Mouse (Mus musculus): ENCODE measurements around the gene Lap3. TPM values are rescaled to one million over a fixed set of nuclear protein-coding genes. Genes with fewer than 3 reads are reported as not detected.
A peak's percentile ranks its signal among the peaks of the same experiment; 100 is the strongest.

Lap3 gene
- polyA plus RNA-seq, 1 experiment from 2014 or later: 39.1 TPM

DNA sequence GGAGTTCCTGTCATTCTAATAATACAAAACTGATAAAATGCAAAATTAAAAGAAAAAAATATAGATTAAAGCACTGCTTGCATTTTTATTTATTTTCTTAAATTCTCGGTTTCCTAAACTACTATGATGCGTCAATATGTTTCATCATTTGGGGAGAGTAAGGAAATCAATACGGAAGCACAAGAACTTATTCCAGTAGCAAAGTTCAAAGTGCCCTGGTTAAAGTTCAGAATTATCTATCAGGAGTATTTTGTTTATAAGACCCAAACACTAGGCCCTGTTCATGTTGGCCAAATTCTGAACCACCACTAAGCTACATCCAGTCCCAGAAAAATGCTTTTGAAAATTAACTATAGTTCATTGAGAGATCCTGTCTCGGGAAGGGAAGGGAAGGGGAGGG lies 18.4 kb upstream of the Lap3 start:
- no peaks in the 10 kb centered on the region for H3K36me3 ChIP-seq (replicated peaks)
- H3K27ac ChIP-seq (replicated peaks): no peak overlapping the region
- no peaks in the 10 kb centered on the region; the same call in 1 of the 2 replicates for H3K27me3 ChIP-seq
- H3K9me3 ChIP-seq (replicated peaks): no peaks in the 10 kb centered on the region
- no peaks in the 10 kb centered on the region for H3K4me1 ChIP-seq (replicated peaks)
- no peak overlapping the region for H3K4me2 ChIP-seq
- H3K9ac ChIP-seq: no peak overlapping the region
- H3K4me3 ChIP-seq (replicated peaks): no peak overlapping the region
- ATAC-seq (ENCODE audit: insufficient read depth): no peak
- WGBS (ENCODE audit: insufficient replicate concordance): 46% methylated on average over 4 of the region's 4 CpGs

DNA sequence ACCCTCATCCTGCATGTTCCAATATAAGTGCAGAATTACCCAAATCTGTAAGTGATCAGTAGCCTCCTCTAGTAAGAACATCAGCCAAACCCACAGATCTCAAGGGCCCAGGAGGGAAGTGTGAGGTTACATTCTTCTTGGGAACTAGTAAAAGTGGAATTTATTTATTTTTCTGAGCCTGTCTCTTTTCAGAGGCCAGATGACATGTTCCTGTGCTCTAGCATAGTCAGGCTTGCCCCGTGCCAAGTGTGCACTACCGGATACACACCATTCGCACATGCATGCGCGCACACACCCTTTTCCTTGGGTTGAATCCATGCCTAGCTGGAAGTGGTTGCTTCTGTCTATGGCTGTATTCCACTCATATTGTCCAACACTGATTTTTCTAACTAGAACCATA lies 17.4 kb upstream of the Lap3 start:
- no peak overlapping the region for H3K4me3 ChIP-seq (replicated peaks)
- ATAC-seq (ENCODE audit: insufficient read depth): no peak
- H3K27ac ChIP-seq (replicated peaks): no peak overlapping the region
- no peaks in the 10 kb centered on the region; the same call in 1 of the 2 replicates for H3K27me3 ChIP-seq
- H3K9me3 ChIP-seq (replicated peaks): no peaks in the 10 kb centered on the region
- no peaks in the 10 kb centered on the region for H3K4me1 ChIP-seq (replicated peaks)
- no peak overlapping the region for H3K4me2 ChIP-seq
- no peak overlapping the region for H3K9ac ChIP-seq
- H3K36me3 ChIP-seq (replicated peaks): no peaks in the 10 kb centered on the region
- 79% methylated on average over 5 of the region's 5 CpGs for WGBS (ENCODE audit: insufficient replicate concordance)

DNA sequence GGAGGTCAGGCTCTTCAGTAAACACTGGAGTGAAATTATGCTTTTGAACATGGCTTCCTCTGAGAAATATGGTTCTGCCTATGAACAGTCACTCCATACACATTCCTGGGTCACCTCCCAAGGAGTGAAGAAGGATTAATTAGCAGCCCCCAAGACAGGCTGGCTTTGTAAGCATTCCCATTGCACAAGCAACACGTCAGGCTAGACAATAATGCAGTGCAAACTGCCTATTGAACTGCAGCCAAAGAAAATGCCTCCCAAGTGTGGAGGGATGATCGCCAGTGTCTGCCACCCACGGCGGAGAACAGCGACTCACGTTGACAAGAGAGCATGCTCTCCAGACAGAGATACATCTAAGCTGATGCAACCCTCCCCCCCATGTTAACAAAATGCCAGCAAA lies 16.9 kb upstream of the Lap3 start:
- Histone ChIP-seq H3K27me3 (no peaks in the 10 kb centered on the region; the same call in 1 of the 2 replicates), H3K27ac (replicated peaks) (no peak overlapping the region), H3K4me3 (replicated peaks) (no peak overlapping the region), H3K36me3 (replicated peaks) (no peaks in the 10 kb centered on the region), H3K9me3 (replicated peaks) (no peaks in the 10 kb centered on the region), H3K9ac (no peak overlapping the region), H3K4me2 (no peak overlapping the region), H3K4me1 (replicated peaks) (no peaks in the 10 kb centered on the region)
- 65% methylated on average over 6 of the region's 6 CpGs for WGBS (ENCODE audit: insufficient replicate concordance)
- no peak for ATAC-seq (ENCODE audit: insufficient read depth)

DNA sequence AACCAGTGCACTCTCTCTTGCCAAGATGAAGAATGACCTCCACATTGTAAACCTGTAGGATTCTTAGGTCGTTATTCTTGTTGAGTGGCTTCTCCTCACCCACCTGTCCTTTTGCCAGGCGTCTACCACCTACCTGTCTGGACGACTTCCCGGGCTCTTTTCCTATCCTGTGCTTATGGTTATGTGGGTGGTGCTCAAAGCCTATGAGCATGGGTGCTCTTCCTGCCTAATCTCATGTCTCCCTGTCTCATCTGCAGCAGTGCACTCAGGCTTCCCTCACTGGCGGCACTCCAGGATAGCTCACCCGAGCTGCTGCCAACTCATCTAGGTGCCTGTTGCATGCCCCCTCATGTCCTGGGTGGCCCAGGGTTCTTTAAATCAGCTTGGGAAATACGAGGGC lies 15.6 kb upstream of the Lap3 start:
- Histone ChIP-seq H3K36me3 (replicated peaks) (no peaks in the 10 kb centered on the region), H3K9ac (no peak overlapping the region), H3K4me2 (no peak overlapping the region), H3K9me3 (replicated peaks) (no peaks in the 10 kb centered on the region), H3K27ac (replicated peaks) (no peak overlapping the region), H3K27me3 (no peaks in the 10 kb centered on the region), H3K4me1 (replicated peaks) (no peaks in the 10 kb centered on the region), H3K4me3 (replicated peaks) (no peak overlapping the region)
- ATAC-seq (ENCODE audit: insufficient read depth): no peak
- WGBS (ENCODE audit: insufficient replicate concordance): 61% methylated on average over 7 of the region's 7 CpGs

DNA sequence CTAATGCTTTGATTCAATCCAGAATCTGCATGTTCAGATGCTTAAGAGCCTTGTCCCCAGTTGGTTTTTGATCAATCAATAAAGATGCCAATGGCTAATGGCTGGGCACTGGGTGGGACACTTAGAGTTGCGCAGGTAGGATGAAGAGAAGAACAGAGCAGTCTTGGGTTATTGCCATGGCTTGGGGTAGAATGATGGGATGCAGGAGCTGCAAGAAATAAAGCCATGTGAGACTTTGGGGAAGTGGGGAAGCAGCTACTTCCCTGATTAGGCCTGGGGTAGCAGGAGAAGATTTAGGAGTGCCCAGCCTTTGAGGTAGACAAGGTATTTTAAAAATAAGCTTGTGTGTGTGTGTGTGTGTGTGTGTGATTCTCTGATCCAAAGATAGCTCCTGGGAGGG lies 13.1 kb upstream of the Lap3 start:
- Histone ChIP-seq H3K9ac (no peak overlapping the region), H3K27ac (replicated peaks) (no peak overlapping the region), H3K4me1 (replicated peaks) (no peaks in the 10 kb centered on the region), H3K36me3 (replicated peaks) (no peaks in the 10 kb centered on the region), H3K4me2 (no peak overlapping the region), H3K4me3 (replicated peaks) (no peak overlapping the region), H3K27me3 (no peaks in the 10 kb centered on the region), H3K9me3 (replicated peaks) (no peaks in the 10 kb centered on the region)
- 56% methylated on average over 1 of the region's 1 CpGs for WGBS (ENCODE audit: insufficient replicate concordance)
- ATAC-seq (ENCODE audit: insufficient read depth): no peak

DNA sequence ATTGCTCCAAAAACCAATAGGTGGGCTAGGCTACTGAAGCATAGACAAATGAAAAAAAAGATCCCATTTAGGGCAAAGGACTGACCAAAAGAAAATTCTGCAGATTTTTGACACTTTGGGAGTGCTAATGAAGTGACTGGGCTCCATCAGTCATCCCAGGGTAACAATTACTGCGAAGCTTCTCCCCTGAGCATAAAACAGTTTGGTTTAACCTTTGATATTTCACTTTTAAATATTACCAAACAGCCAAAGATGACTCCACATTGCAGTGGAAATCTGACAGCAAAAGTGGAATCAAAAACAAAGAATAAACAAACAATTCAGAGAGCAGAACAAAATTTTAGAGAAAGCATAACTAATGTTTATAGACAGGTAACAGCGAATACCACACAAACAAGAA lies 12.0 kb upstream of the Lap3 start:
- no peaks in the 10 kb centered on the region for H3K9me3 ChIP-seq (replicated peaks)
- H3K27me3 ChIP-seq: no peaks in the 10 kb centered on the region
- 66% methylated on average over 2 of the region's 2 CpGs for WGBS (ENCODE audit: insufficient replicate concordance)
- no peak for ATAC-seq (ENCODE audit: insufficient read depth)
- no peak overlapping the region for H3K9ac ChIP-seq
- no peak overlapping the region for H3K4me3 ChIP-seq (replicated peaks)
- no peaks in the 10 kb centered on the region for H3K36me3 ChIP-seq (replicated peaks)
- H3K27ac ChIP-seq (replicated peaks): no peak overlapping the region
- H3K4me1 ChIP-seq (replicated peaks): no peaks in the 10 kb centered on the region
- no peak overlapping the region for H3K4me2 ChIP-seq

DNA sequence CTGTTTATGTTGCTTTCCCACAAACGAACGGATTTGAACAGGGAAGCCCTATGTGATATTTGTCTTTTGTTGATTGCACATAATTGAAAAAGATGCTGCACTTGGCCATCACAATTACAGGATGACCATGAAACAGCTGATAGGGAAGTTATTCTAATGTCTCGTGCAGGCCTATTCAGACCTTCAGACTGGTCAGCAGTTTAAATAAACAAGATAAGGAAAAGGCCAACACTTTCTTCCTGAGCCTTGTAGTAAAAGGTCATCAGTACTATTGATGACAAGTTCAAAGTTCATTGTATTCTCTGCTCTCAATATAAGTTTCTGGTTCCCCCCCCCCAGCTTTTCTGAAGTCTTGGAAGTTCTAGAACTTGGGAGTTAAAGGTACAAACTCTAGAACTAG lies 10.6 kb upstream of the Lap3 start:
- H3K27ac ChIP-seq (replicated peaks): no peak overlapping the region
- H3K4me3 ChIP-seq (replicated peaks): no peak overlapping the region
- H3K27me3 ChIP-seq: no peaks in the 10 kb centered on the region
- H3K4me2 ChIP-seq: no peak overlapping the region
- no peaks in the 10 kb centered on the region for H3K36me3 ChIP-seq (replicated peaks)
- H3K9me3 ChIP-seq (replicated peaks): no peaks in the 10 kb centered on the region
- no peak overlapping the region for H3K9ac ChIP-seq
- no peak for ATAC-seq (ENCODE audit: insufficient read depth)
- H3K4me1 ChIP-seq (replicated peaks): no peaks in the 10 kb centered on the region
- WGBS (ENCODE audit: insufficient replicate concordance): 41% methylated on average over 3 of the region's 3 CpGs

DNA sequence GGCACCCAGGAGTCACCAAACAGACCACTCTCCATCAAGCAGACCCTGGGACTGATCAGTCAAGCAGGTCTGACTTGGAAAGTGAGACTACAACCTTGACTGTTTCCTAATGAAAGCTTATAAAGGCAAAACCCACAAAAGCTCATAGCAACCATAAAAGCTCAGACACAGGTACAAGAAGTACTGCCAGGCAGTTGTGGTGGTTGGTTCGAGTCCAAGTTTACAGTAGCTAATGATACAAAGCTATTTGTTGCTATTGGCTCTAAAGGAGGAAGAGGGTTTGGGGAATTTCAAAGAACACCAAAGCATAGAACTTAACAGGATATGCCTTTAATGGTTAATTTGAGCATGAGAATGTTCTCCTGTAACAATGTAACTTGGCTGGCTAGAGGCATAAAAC lies 9.5 kb upstream of the Lap3 start:
- WGBS (ENCODE audit: insufficient replicate concordance): 60% methylated on average over 1 of the region's 1 CpGs
- no peak for ATAC-seq (ENCODE audit: insufficient read depth)
- Histone ChIP-seq H3K27me3 (no peaks in the 10 kb centered on the region), H3K4me2 (no peak overlapping the region), H3K36me3 (replicated peaks) (no peaks in the 10 kb centered on the region), H3K4me1 (replicated peaks) (no peaks in the 10 kb centered on the region), H3K9ac (no peak overlapping the region), H3K9me3 (replicated peaks) (no peaks in the 10 kb centered on the region), H3K4me3 (replicated peaks) (no peak overlapping the region), H3K27ac (replicated peaks) (no peak overlapping the region)

DNA sequence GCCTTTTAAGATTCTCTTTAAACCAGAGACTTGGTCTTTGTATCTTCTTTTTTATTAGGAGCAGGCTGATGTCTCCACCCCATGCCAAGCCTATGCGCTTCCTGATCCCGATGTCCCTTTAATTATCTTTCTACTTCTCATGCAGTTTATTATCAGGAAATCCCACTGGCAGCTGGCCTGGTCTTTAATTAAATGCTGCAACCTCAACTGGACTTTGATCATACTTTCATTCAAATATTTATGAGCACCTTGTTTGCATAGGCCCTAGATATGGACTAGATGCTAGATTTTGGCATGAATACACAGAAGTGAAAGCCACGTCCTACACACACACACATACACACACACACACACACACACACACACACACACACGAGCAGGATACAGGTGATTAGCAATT lies 1.4 kb upstream of the Lap3 start:
- no peak overlapping the region for H3K9ac ChIP-seq
- no peak overlapping the region for H3K4me3 ChIP-seq (replicated peaks)
- no peak overlapping the region for H3K27ac ChIP-seq (replicated peaks)
- ATAC-seq (ENCODE audit: insufficient read depth): no peak
- 57% methylated on average over 4 of the region's 4 CpGs for WGBS (ENCODE audit: insufficient replicate concordance)
- H3K4me2 ChIP-seq: no peak overlapping the region
- H3K4me1 ChIP-seq (replicated peaks): peaks cover 28% of the 10 kb centered on the region
- peaks cover 2% of the 10 kb centered on the region; the same call in 1 of the 2 replicates for H3K36me3 ChIP-seq (replicated peaks)
- H3K9me3 ChIP-seq (replicated peaks): no peaks in the 10 kb centered on the region
- H3K27me3 ChIP-seq: 0 out of 2 replicates have a peak, but pooled peaks cover 9% of the 10 kb centered on the region

DNA sequence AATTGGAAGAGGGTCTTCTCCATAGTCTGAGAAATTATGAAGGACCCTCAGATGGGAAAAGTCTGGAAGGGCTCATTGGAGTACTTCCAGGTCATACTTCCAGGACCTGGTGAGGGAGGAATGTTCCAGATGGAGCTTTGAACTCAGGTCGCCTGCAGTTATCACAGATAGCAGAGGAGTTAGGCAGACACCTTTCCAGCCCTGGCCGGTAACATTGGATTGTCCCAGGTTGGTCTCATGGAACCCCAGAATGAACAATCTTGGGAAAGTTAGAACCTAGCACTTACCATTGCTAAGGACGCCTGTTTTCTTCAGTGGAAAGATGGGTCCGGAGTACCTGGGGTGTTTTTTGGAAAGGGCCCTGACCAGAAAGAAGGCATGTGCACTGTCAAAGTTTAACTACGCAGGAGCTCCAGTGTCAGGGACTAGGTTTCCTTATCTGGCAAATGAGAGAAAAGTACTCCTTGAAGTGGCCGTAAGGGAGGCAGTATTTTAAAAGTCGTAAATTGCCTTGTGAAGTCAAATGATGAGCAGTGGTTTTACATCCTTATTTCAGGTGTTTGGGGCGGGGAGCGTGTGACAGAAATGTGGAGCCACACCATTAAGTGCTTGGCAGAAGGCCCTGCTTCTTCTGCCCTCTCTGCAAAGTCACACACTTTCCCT lies 1.1 kb downstream of the Lap3 start:
- Histone ChIP-seq H3K27me3 (0 out of 2 replicates have a peak, but pooled peaks cover 9% of the 10 kb centered on the region), H3K9me3 (replicated peaks) (no peaks in the 10 kb centered on the region), H3K4me3 (replicated peaks) (peak overlapping the region; percentile 72), H3K4me2 (peak overlapping the region; percentile 98), H3K27ac (replicated peaks) (no peak overlapping the region), H3K9ac (peak overlapping the region; percentile 66), H3K36me3 (replicated peaks) (peaks cover 23% of the 10 kb centered on the region), H3K4me1 (replicated peaks) (peaks cover 28% of the 10 kb centered on the region)
- 41% methylated on average over 9 of the region's 9 CpGs for WGBS (ENCODE audit: insufficient replicate concordance)
- ATAC-seq (ENCODE audit: insufficient read depth): no peak

DNA sequence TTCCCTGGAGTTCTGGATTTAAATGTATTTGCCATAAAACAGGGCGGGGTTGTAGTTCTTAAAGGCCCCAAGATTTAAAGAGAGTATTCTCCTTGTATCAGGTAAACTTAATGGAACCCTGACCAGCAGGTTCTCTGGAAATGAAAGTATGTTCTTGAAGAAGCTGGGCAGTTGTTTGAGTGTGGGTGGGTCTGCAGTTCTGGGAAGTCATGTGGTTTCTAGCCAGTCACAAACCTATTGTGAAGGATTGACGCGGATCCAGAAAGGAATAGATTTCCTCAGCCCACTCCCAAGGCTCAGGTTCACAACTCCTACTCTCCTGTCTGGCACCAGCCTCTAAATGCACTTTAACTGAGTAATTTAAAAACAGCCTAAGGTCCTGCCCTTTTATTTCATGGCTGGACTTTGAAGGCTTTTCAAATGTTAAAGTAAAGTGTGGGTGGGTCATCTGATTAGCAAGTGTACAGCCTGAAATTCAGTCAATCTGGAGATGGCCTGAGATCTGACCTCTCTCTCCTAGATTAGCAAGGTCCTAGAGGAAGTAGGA lies 2.3 kb downstream of the Lap3 start:
- Histone ChIP-seq H3K9ac (no peak overlapping the region), H3K4me3 (replicated peaks) (no peak overlapping the region), H3K36me3 (replicated peaks) (peaks cover 30% of the 10 kb centered on the region), H3K27me3 (0 out of 2 replicates have a peak, but pooled peaks cover 9% of the 10 kb centered on the region), H3K27ac (replicated peaks) (no peak overlapping the region), H3K9me3 (replicated peaks) (no peaks in the 10 kb centered on the region), H3K4me1 (replicated peaks) (peaks cover 28% of the 10 kb centered on the region), H3K4me2 (no peak overlapping the region)
- ATAC-seq (ENCODE audit: insufficient read depth): no peak
- 78% methylated on average over 3 of the region's 3 CpGs for WGBS (ENCODE audit: insufficient replicate concordance)

DNA sequence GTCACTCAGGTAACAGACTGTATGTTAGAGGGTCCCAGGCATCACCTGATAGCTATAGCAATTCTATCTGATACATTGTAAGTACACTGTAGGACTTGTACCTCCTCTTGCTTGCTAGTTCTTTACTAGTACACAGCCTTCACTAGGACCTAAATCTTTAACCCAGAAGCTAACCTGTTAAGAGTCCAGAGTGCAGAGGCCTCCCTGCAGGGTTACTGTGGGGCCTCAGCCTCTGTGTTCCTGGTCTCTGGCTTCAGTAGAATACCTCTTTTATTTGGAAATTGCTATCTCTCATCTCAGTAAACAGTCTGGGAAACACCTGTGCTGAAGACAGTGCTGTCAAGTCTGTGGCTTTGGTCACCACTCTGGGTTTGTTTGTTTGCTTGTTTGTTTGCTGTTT lies 2.9 kb downstream of the Lap3 start:
- H3K27me3 ChIP-seq: 0 out of 2 replicates have a peak, but pooled peaks cover 9% of the 10 kb centered on the region
- no peak overlapping the region for H3K27ac ChIP-seq (replicated peaks)
- H3K4me3 ChIP-seq (replicated peaks): no peak overlapping the region
- H3K36me3 ChIP-seq (replicated peaks): peaks cover 34% of the 10 kb centered on the region
- H3K4me1 ChIP-seq (replicated peaks): peaks cover 28% of the 10 kb centered on the region
- no peak overlapping the region for H3K4me2 ChIP-seq
- ATAC-seq (ENCODE audit: insufficient read depth): no peak
- H3K9ac ChIP-seq: no peak overlapping the region
- H3K9me3 ChIP-seq (replicated peaks): no peaks in the 10 kb centered on the region

Data from liver, embryonic 15.5 days (tissue).